Mouse (Mus musculus) stomach, embryonic 16.5 days (tissue): Measurements from ENCODE around the gene Slc26a8. TPM values are rescaled to one million over a fixed set of nuclear protein-coding genes. Genes with fewer than 3 reads are reported as not detected.

Source experiments
- ATAC-seq: fragments of 200-750 bp; cut with Nextera tagmentation; 2 replicates; pipeline ENCODE4 v1.8.0; 2017; ENCODE audit warnings: moderate number of reproducible peaks, moderate TSS enrichment; ENCODE audit not compliant: insufficient read depth, low FRiP score
- H3K27ac ChIP-seq: fragments of 300-500 bp; sonication (generic); 2 replicates; pipeline ENCODE4 v1.5.1; 2014; ENCODE audit warnings: low read length
- H3K27me3 ChIP-seq: fragments of 300-500 bp; sonication (generic); 2 replicates; pipeline ENCODE4 v1.6.1; 2014; ENCODE audit warnings: low read length, control low read depth, mixed read lengths; ENCODE audit not compliant: control insufficient read depth, insufficient read depth
- H3K36me3 ChIP-seq: fragments of 300-500 bp; sonication (generic); 2 replicates; pipeline ENCODE4 v1.6.1; 2014; ENCODE audit warnings: low read length; ENCODE audit not compliant: control insufficient read depth, insufficient read depth
- H3K4me1 ChIP-seq: fragments of 300-500 bp; sonication (generic); 2 replicates; pipeline ENCODE4 v1.6.1; 2014; ENCODE audit warnings: low read length, control low read depth, mixed read lengths; ENCODE audit not compliant: control insufficient read depth, insufficient read depth
- H3K4me2 ChIP-seq: fragments of 300-500 bp; sonication (generic); 2 replicates; pipeline ENCODE4 v1.6.1; 2014; ENCODE audit warnings: low read depth, low read length, mixed read lengths
- H3K4me3 ChIP-seq: fragments of 300-500 bp; sonication (generic); replicated peaks from 2 replicates; pipeline ENCODE4 v1.5.1; 2014; ENCODE audit warnings: mild to moderate bottlenecking, low read length
- H3K9ac ChIP-seq: fragments of 300-500 bp; sonication (generic); 2 replicates; pipeline ENCODE4 v1.6.1; 2014; ENCODE audit warnings: low read length
- H3K9me3 ChIP-seq: fragments of 300-500 bp; sonication (generic); replicated peaks from 2 replicates; pipeline ENCODE4 v1.6.1; 2016; ENCODE audit warnings: low read length, control low read depth; ENCODE audit not compliant: control insufficient read depth
- WGBS: fragments of 180-500 bp; shearing (Covaris S2); extraction: QIAGEN DNeasy Blood & Tissue Kit; methylation state at CpG from one replicate; pipeline ENCODE4 v1.1.7; 2014; 5-methylcytosine and 5-hydroxymethylcytosine counted together
- polyA plus RNA-seq: library from polyadenylated mRNA; unstranded; fragments of >200 nt; fragmentation: Nextera tagmentation; extraction: Ambion mirVana; gene quantifications from 2 replicates; pipeline ENCODE4 v1.2.1, GENCODE M21; 2015

Gene Slc26a8
- polyA plus RNA-seq, 1 experiment from 2014 or later: 0.46 TPM

GRCm38 (mm10) chr17:28637711-28638690 is 52.0 kb downstream of the Slc26a8 start:
- H3K4me1 ChIP-seq: no peaks in the 10 kb centered on the region
- no peak overlapping the region; the same call in 1 of the 2 replicates for H3K27ac ChIP-seq
- WGBS: 73% methylated on average over 7 of the region's 7 CpGs
- no peaks in the 10 kb centered on the region for H3K27me3 ChIP-seq
- no peak for ATAC-seq
- no peaks in the 10 kb centered on the region for H3K36me3 ChIP-seq
- no peak overlapping the region for H3K4me3 ChIP-seq
- H3K4me2 ChIP-seq: no peak overlapping the region
- H3K9me3 ChIP-seq: no peaks in the 10 kb centered on the region
- no peak overlapping the region for H3K9ac ChIP-seq

GRCm38 (mm10) chr17:28635842-28636241 is 54.2 kb downstream of the Slc26a8 start:
- no peaks in the 10 kb centered on the region for H3K27me3 ChIP-seq
- no peaks in the 10 kb centered on the region for H3K36me3 ChIP-seq
- H3K4me3 ChIP-seq: no peak overlapping the region
- H3K27ac ChIP-seq: no peak overlapping the region
- H3K4me2 ChIP-seq: no peak overlapping the region
- no peak overlapping the region for H3K9ac ChIP-seq
- 70% methylated on average over 5 of the region's 5 CpGs for WGBS
- H3K9me3 ChIP-seq: no peaks in the 10 kb centered on the region
- no peaks in the 10 kb centered on the region for H3K4me1 ChIP-seq
- ATAC-seq: no peak

GRCm38 (mm10) chr17:28629125-28629524 is 60.9 kb downstream of the Slc26a8 start:
- Histone ChIP-seq H3K36me3 (no peaks in the 10 kb centered on the region), H3K27ac (no peak overlapping the region), H3K4me1 (no peaks in the 10 kb centered on the region), H3K4me2 (no peak overlapping the region), H3K4me3 (no peak overlapping the region), H3K27me3 (no peaks in the 10 kb centered on the region), H3K9me3 (no peaks in the 10 kb centered on the region), H3K9ac (no peak overlapping the region)
- no peak for ATAC-seq
- 48% methylated on average over 3 of the region's 3 CpGs for WGBS

- no peaks in the 10 kb centered on the region for H3K9me3 ChIP-seq
- H3K27ac ChIP-seq: no peak overlapping the region
- H3K4me2 ChIP-seq: no peak overlapping the region
- WGBS: 37% methylated on average over 10 of the region's 10 CpGs
- no peak for ATAC-seq
- H3K4me3 ChIP-seq: no peak overlapping the region
- H3K9ac ChIP-seq: no peak overlapping the region
- no peaks in the 10 kb centered on the region for H3K4me1 ChIP-seq
- no peaks in the 10 kb centered on the region for H3K36me3 ChIP-seq
- H3K27me3 ChIP-seq: no peaks in the 10 kb centered on the region
Observed at GRCm38 (mm10) chr17:28628248-28629124, 61.5 kb downstream of the Slc26a8 start.

GRCm38 (mm10) chr17:28626937-28627336 is 63.1 kb downstream of the Slc26a8 start:
- Histone ChIP-seq H3K4me3 (no peak overlapping the region), H3K9me3 (no peaks in the 10 kb centered on the region), H3K4me1 (no peaks in the 10 kb centered on the region), H3K4me2 (no peak overlapping the region), H3K27ac (no peak overlapping the region), H3K9ac (no peak overlapping the region), H3K36me3 (no peaks in the 10 kb centered on the region), H3K27me3 (no peaks in the 10 kb centered on the region)
- 86% methylated on average over 2 of the region's 2 CpGs for WGBS
- ATAC-seq: no peak

- Histone ChIP-seq H3K36me3 (no peaks in the 10 kb centered on the region), H3K4me3 (no peak overlapping the region), H3K9me3 (no peaks in the 10 kb centered on the region), H3K9ac (no peak overlapping the region), H3K4me2 (no peak overlapping the region), H3K27ac (no peak overlapping the region), H3K27me3 (no peaks in the 10 kb centered on the region), H3K4me1 (peaks cover 9% of the 10 kb centered on the region; the same call in 1 of the 2 replicates)
- WGBS: 86% methylated on average over 15 of the region's 15 CpGs
- no peak for ATAC-seq
Observed at GRCm38 (mm10) chr17:28625327-28625726, 64.7 kb downstream of the Slc26a8 start.

GRCm38 (mm10) chr17:28624841-28625240 is 65.2 kb downstream of the Slc26a8 start:
- H3K27me3 ChIP-seq: no peaks in the 10 kb centered on the region
- H3K4me3 ChIP-seq: no peak overlapping the region
- ATAC-seq: no peak
- 62% methylated on average over 2 of the region's 2 CpGs for WGBS
- no peaks in the 10 kb centered on the region for H3K9me3 ChIP-seq
- H3K4me1 ChIP-seq: peaks cover 10% of the 10 kb centered on the region; the same call in 1 of the 2 replicates
- H3K4me2 ChIP-seq: no peak overlapping the region
- no peak overlapping the region for H3K9ac ChIP-seq
- H3K27ac ChIP-seq: no peak overlapping the region
- peaks cover 3% of the 10 kb centered on the region; the same call in 1 of the 2 replicates for H3K36me3 ChIP-seq

GRCm38 (mm10) chr17:28622300-28622759 is 67.7 kb downstream of the Slc26a8 start, which contains the start of gene Srpk1:
Gene Srpk1, minus strand, starts transcription at chr17:28622709.
- H3K27me3 ChIP-seq: no peaks in the 10 kb centered on the region
- H3K4me1 ChIP-seq: peaks cover 16% of the 10 kb centered on the region; the same call in 1 of the 2 replicates
- H3K4me2 ChIP-seq: peak within 1 kb of the TSS; percentile 79
- ATAC-seq: peak; percentile 96
- peak within 1 kb of the TSS; percentile 84 for H3K27ac ChIP-seq
- H3K4me3 ChIP-seq: peak within 1 kb of the TSS; percentile 97
- 0% methylated on average over 51 of the region's 53 CpGs for WGBS
- H3K36me3 ChIP-seq: peaks cover 5% of the 10 kb centered on the region; the same call in 1 of the 2 replicates
- H3K9me3 ChIP-seq: no peaks in the 10 kb centered on the region
- peak within 1 kb of the TSS; percentile 95 for H3K9ac ChIP-seq
